Mouse (Mus musculus) limb, embryonic 14.5 days (tissue): ENCODE results near the gene Naa15. TPM values are rescaled to one million over a fixed set of nuclear protein-coding genes. Genes with fewer than 3 reads are reported as not detected.
"Not testable (repeated sequence)": the region's sequence is repeated elsewhere in the genome, so short reads cannot be mapped to it uniquely, and the experiment has no call there.

Source experiments
- ATAC-seq: fragments of 200-750 bp; cut with Nextera tagmentation; 2 replicates; pipeline ENCODE4 v1.8.0; 2017; ENCODE audit warnings: low read depth, moderate number of reproducible peaks, moderate TSS enrichment; ENCODE audit not compliant: low FRiP score
- DNase-seq: peaks from one replicate; pipeline ENCODE4 v3.0.0-alpha.2; 2015; ENCODE audit warnings: low spot score
- H3K27ac ChIP-seq: fragments of 300-500 bp; sonication (generic); replicated peaks from 2 replicates; pipeline ENCODE4 v1.5.1; 2014; ENCODE audit warnings: low read depth, mild to moderate bottlenecking, low read length, moderate library complexity, mixed read lengths
- H3K27me3 ChIP-seq: fragments of 300-500 bp; sonication (generic); 2 replicates; pipeline ENCODE4 v1.6.1; 2014; ENCODE audit warnings: low read length, mixed read lengths; ENCODE audit not compliant: control insufficient read depth, insufficient read depth
- H3K36me3 ChIP-seq: fragments of 300-500 bp; sonication (generic); 2 replicates; pipeline ENCODE4 v1.6.1; 2014; ENCODE audit warnings: mild to moderate bottlenecking, low read length, moderate library complexity, mixed read lengths; ENCODE audit not compliant: control insufficient read depth, insufficient read depth
- H3K4me1 ChIP-seq: fragments of 300-500 bp; sonication (generic); 2 replicates; pipeline ENCODE4 v1.6.1; 2014; ENCODE audit warnings: antibody characterized with exemption, low read length, mixed read lengths; ENCODE audit not compliant: control insufficient read depth, insufficient read depth
- H3K4me2 ChIP-seq: fragments of 300-500 bp; sonication (generic); replicated peaks from 2 replicates; pipeline ENCODE4 v1.6.1; 2014; ENCODE audit warnings: low read depth, mild to moderate bottlenecking, low read length, moderate library complexity; ENCODE audit not compliant: severe bottlenecking
- H3K4me3 ChIP-seq: fragments of 300-500 bp; sonication (generic); replicated peaks from 2 replicates; pipeline ENCODE4 v1.5.1; 2014; ENCODE audit warnings: low read length
- H3K9ac ChIP-seq: fragments of 300-500 bp; sonication (generic); 2 replicates; pipeline ENCODE4 v1.6.1; 2014; ENCODE audit warnings: mild to moderate bottlenecking, low read depth, low read length, moderate library complexity; ENCODE audit not compliant: severe bottlenecking
- H3K9me3 ChIP-seq: fragments of 300-500 bp; sonication (generic); 2 replicates; pipeline ENCODE4 v1.6.1; 2016; ENCODE audit warnings: low read length; ENCODE audit not compliant: control insufficient read depth
- POLR2A ChIP-seq: fragments of 200-500 bp; IDR thresholded peaks from 2 replicates; pipeline ENCODE4 v1.8.0; 2012; ENCODE audit warnings: inconsistent platforms, mild to moderate bottlenecking, moderate library complexity, borderline replicate concordance; ENCODE audit not compliant: insufficient read depth, insufficient read length; ENCODE audit errors: extremely low read depth
- whole genome bisulfite sequencing: fragments of 180-500 bp; shearing (Covaris S2); extraction: QIAGEN DNeasy Blood & Tissue Kit; methylation state at CpG from one replicate; pipeline ENCODE4 v1.1.7; 2014; 5-methylcytosine and 5-hydroxymethylcytosine counted together
- polyA plus RNA-seq, 2 experiments: library from polyadenylated mRNA; depleted of rRNA in 1 of 2; stranded (reverse) in 1 of 2; unstranded in 1 of 2; fragments of >200 nt; fragmentation: Nextera tagmentation in 1 of 2; extraction: Ambion mirVana in 1 of 2; gene quantifications; 2 replicates each; pipeline versions ENCODE4 v1.2.1 to v1.2.3; 2012 to 2014

Naa15 gene
- polyA plus RNA-seq, 2 experiments = 26.9 to 37.4 TPM

DNA sequence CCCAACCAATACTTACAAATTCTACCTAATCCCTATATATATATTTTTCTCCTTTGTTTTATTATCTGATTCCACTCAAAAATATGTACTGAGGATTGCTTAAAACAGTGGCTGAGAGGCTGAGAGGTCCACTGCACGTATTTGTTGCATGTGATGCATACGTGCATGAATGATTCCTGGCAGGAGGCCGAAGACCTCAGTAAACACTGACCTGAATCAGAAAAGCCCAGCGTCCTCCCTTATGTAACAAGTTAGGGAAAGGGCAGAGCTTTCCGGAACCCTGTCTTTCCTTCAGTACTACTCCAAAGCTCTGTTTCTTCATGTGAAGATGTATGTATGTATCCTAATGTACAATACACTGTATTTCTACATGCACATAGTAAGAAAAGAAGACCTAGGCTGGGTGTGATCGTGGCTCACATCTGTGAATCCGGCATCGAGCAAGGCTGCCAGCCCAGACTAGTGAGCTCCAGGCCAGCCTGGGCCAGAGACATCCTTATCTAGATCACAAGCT is 27.0 kb upstream of the Naa15 start:
- no peaks in the 10 kb centered on the region for H3K27me3 ChIP-seq
- no peak for ATAC-seq
- no peaks in the 10 kb centered on the region for H3K36me3 ChIP-seq
- H3K4me2 ChIP-seq = no peak overlapping the region
- H3K4me3 ChIP-seq = no peak overlapping the region
- H3K9ac ChIP-seq = no peak overlapping the region
- H3K27ac ChIP-seq = no peak overlapping the region
- DNase-seq = no peak
- TF ChIP-seq POLR2A = no peak
- 77% methylated on average over 8 of the region's 8 CpGs for WGBS
- H3K4me1 ChIP-seq = no peaks in the 10 kb centered on the region
- no peaks in the 10 kb centered on the region for H3K9me3 ChIP-seq

GRCm38 (mm10) chr3:51388904-51389303 is 26.0 kb upstream of the Naa15 start:
- no peak overlapping the region for H3K27ac ChIP-seq
- H3K9ac ChIP-seq = peak overlapping the region; percentile 40; the same call in 1 of the 2 replicates
- peak overlapping the region; percentile 13 for H3K4me3 ChIP-seq
- H3K9me3 ChIP-seq = no peaks in the 10 kb centered on the region
- 11% methylated on average over 13 of the region's 13 CpGs for WGBS
- DNase-seq (no peak), ATAC-seq (no peak)
- H3K4me1 ChIP-seq = no peaks in the 10 kb centered on the region
- H3K4me2 ChIP-seq = peak overlapping the region; percentile 44
- no peak for TF ChIP-seq POLR2A
- no peaks in the 10 kb centered on the region for H3K27me3 ChIP-seq
- H3K36me3 ChIP-seq = no peaks in the 10 kb centered on the region

DNA sequence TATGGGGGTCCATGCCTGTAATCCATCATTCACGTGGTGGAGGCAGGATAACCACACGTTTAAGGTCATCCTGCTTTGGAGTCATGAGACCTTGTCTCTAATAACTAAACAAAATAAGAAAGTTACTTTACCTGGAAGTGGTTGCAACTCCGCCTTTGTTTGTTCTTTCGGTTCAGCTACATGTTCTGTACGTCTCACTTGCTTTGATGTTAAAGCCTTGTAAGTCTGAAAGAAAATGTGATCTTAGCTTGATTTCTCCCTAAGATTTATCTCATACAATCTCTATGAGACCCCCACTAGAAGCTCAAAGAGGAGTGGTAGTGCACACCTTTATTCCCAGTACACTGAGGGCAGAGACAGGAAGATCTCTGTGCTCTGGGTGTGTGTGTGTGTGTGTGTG is 23.9 kb upstream of the Naa15 start:
- H3K9me3 ChIP-seq = no peaks in the 10 kb centered on the region
- ATAC-seq = no peak

GRCm38 (mm10) chr3:51391591-51391990 is 23.4 kb upstream of the Naa15 start:
- Histone ChIP-seq H3K4me3 (no peak overlapping the region), H3K4me2 (no peak overlapping the region), H3K9me3 (no peaks in the 10 kb centered on the region), H3K9ac (no peak overlapping the region), H3K4me1 (no peaks in the 10 kb centered on the region), H3K36me3 (no peaks in the 10 kb centered on the region), H3K27ac (no peak overlapping the region), H3K27me3 (peaks cover 12% of the 10 kb centered on the region; the same call in 1 of the 2 replicates)
- no peak for TF ChIP-seq POLR2A
- no peak for DNase-seq
- WGBS = 88% methylated on average over 5 of the region's 5 CpGs
- ATAC-seq = no peak

More for the DNA sequence above, 23.9 kb upstream of the Naa15 start:
- H3K4me2 ChIP-seq = no peak overlapping the region
- WGBS = 81% methylated on average over 5 of the region's 5 CpGs
- TF ChIP-seq POLR2A = no peak
- no peaks in the 10 kb centered on the region for H3K36me3 ChIP-seq
- no peak overlapping the region for H3K4me3 ChIP-seq
- no peaks in the 10 kb centered on the region for H3K4me1 ChIP-seq
- H3K9ac ChIP-seq = no peak overlapping the region
- DNase-seq = no peak
- H3K27ac ChIP-seq = no peak overlapping the region
- H3K27me3 ChIP-seq = peaks cover 8% of the 10 kb centered on the region; the same call in 1 of the 2 replicates

GRCm38 (mm10) chr3:51393018-51393417 is 21.9 kb upstream of the Naa15 start:
- not testable (repeated sequence) for H3K36me3 ChIP-seq, ATAC-seq, H3K27ac ChIP-seq, H3K4me2 ChIP-seq, H3K9ac ChIP-seq, DNase-seq, H3K9me3 ChIP-seq, H3K4me1 ChIP-seq, H3K4me3 ChIP-seq
- 93% methylated on average over 3 of the region's 3 CpGs for WGBS
- H3K27me3 ChIP-seq = peaks cover 16% of the 10 kb centered on the region; the same call in 1 of the 2 replicates

DNA sequence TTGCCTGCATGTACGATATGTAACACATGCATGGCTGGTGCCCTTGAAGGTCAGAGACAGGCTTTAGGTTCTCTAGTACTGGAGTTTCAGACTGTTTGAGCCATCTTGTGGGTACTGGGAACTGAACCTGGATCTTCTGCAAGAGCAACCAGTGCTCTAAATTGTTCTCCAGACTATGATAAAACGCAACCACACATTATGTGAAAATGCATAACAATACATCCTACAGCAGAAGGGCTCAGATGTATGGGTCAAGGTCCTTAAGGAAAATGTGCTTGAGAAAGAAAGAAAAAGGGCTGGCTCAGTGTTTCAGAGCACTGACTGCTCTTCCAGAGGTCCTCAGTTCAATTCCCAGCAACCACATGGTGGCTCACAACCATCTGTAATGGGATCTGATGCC is 21.3 kb upstream of the Naa15 start:
- H3K4me1 ChIP-seq = no peaks in the 10 kb centered on the region
- H3K9me3 ChIP-seq = no peaks in the 10 kb centered on the region
- no peaks in the 10 kb centered on the region for H3K36me3 ChIP-seq
- no peak for ATAC-seq
- 96% methylated on average over 2 of the region's 2 CpGs for WGBS
- H3K9ac ChIP-seq = no peak overlapping the region
- peaks cover 16% of the 10 kb centered on the region; the same call in 1 of the 2 replicates for H3K27me3 ChIP-seq
- TF ChIP-seq POLR2A = no peak
- no peak overlapping the region for H3K27ac ChIP-seq
- no peak overlapping the region for H3K4me3 ChIP-seq
- H3K4me2 ChIP-seq = no peak overlapping the region
- DNase-seq = no peak
